15 mouse cellular contexts compared by ENCODE assay signal in the genomic region with DNA sequence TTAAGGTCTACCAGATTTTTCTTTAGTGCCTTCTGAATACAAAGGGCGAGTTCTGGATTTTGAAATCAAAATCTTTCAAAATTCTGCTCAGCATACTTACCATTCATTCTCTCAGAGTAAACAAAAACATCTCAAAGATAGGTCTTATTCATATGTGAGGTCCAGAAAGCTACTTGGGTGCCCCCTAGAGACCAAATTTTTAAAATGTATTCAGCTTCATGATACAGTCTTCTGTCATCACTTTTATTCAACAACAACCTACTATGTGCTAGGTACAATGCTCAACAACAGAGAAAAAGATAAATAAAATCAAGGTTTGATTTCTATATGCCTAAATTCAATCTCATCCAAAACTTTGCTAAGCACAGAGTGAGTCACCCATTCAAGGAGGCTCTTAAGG. TPM values are rescaled to one million over a fixed set of nuclear protein-coding genes. Genes with fewer than 3 reads are reported as not detected.
DNase-seq lines count a peak whose midpoint lies in the region; ATAC-seq and TF ChIP-seq lines count a peak whose summit lies in the region.
"Had no signal": no experiment of that assay in that cellular context is flagged by ENCODE, and none has a peak within 500 bp of the region (broad histone marks: within the 10 kb centered on the region; RNA-seq: fewer than 3 reads in every experiment).

No protein-coding gene starts in this region.

- H3K9ac ChIP-seq in kidney, postnatal 0 days (ENCODE audit: low read depth, low read length) = no peak overlapping the region
- H3K9ac ChIP-seq in kidney, embryonic 14.5 days (ENCODE audit: low read depth, low read length) = no peak overlapping the region
- no peak overlapping the region for H3K9ac ChIP-seq in hindbrain, embryonic 14.5 days

- H3K27ac ChIP-seq in kidney, postnatal 0 days = no peak overlapping the region
- H3K27ac ChIP-seq in kidney, embryonic 14.5 days (ENCODE audit: low read depth, low read length) = no peak overlapping the region
- H3K27ac ChIP-seq in hindbrain, embryonic 14.5 days = no peak overlapping the region

- H3K4me1 ChIP-seq in kidney, postnatal 0 days (replicated peaks; ENCODE audit: insufficient read depth, low read length) = peaks cover 3% of the 10 kb centered on the region; the same call in 1 of the 2 replicates
- peaks cover 10% of the 10 kb centered on the region; the same call in 1 of the 2 replicates for H3K4me1 ChIP-seq in kidney, embryonic 14.5 days (ENCODE audit: control insufficient read depth, insufficient read depth, low read length)
- peaks cover 26% of the 10 kb centered on the region for H3K4me1 ChIP-seq in hindbrain, embryonic 14.5 days (replicated peaks; ENCODE audit: control insufficient read depth, insufficient read depth, low read length)

- no peaks in the 10 kb centered on the region for H3K36me3 ChIP-seq in kidney, postnatal 0 days (ENCODE audit: insufficient read depth, low read length)
- H3K36me3 ChIP-seq in kidney, embryonic 14.5 days (ENCODE audit: control insufficient read depth, insufficient read depth, low read length) = no peaks in the 10 kb centered on the region
- H3K36me3 ChIP-seq in hindbrain, embryonic 14.5 days (replicated peaks; ENCODE audit: control insufficient read depth, insufficient read depth) = no peaks in the 10 kb centered on the region

- peak; percentile 59 for TF ChIP-seq CTCF in kidney, postnatal 0 days (IDR thresholded peaks at IDR 0.05; ENCODE audit: low read depth)

- H3K9me3 ChIP-seq in kidney, postnatal 0 days (replicated peaks; ENCODE audit: low read length) = no peaks in the 10 kb centered on the region
- no peaks in the 10 kb centered on the region for H3K9me3 ChIP-seq in kidney, embryonic 14.5 days (ENCODE audit: control insufficient read depth, low read length)
- H3K9me3 ChIP-seq in hindbrain, embryonic 14.5 days (ENCODE audit: control insufficient read depth, low read length) = no peaks in the 10 kb centered on the region

- no peak for ATAC-seq in CD4-positive, CD25-positive, alpha-beta regulatory T cell, adult 4 months
- no peak for ATAC-seq in kidney, postnatal 0 days (replicated peaks; ENCODE audit: low FRiP score, low read depth)
- no peak for ATAC-seq in kidney, embryonic 14.5 days (ENCODE audit: low FRiP score, low TSS enrichment)
- ATAC-seq in hindbrain, embryonic 14.5 days (ENCODE audit: low FRiP score) = no peak
- no peak for ATAC-seq in monocyte, adult 5-6 weeks (replicated peaks; ENCODE audit: insufficient number of reproducible peaks, low FRiP score, low TSS enrichment, poor library complexity, severe bottlenecking)

- H3K27me3 ChIP-seq in kidney, postnatal 0 days (ENCODE audit: insufficient read depth, low read length) = no peaks in the 10 kb centered on the region
- no peaks in the 10 kb centered on the region for H3K27me3 ChIP-seq in kidney, embryonic 14.5 days (ENCODE audit: control insufficient read depth, insufficient read depth, low read length)
- no peaks in the 10 kb centered on the region for H3K27me3 ChIP-seq in hindbrain, embryonic 14.5 days (ENCODE audit: control insufficient read depth, insufficient read depth, low read length)

- 91% methylated on average over 1 of the region's 1 CpGs for WGBS in kidney, postnatal 0 days
- WGBS in kidney, embryonic 14.5 days = 87% methylated on average over 1 of the region's 1 CpGs
- 93% methylated on average over 1 of the region's 1 CpGs for WGBS in hindbrain, embryonic 14.5 days

- no peak overlapping the region for H3K4me2 ChIP-seq in kidney, postnatal 0 days (ENCODE audit: low read length)
- no peak overlapping the region for H3K4me2 ChIP-seq in kidney, embryonic 14.5 days (replicated peaks; ENCODE audit: low read depth, low read length)
- H3K4me2 ChIP-seq in hindbrain, embryonic 14.5 days (replicated peaks) = no peak overlapping the region

- peak; percentile 61 for DNase-seq in CD4-positive, CD25-positive, alpha-beta regulatory T cell, adult 2 months (ENCODE audit: low read depth, low spot score)
- peak; percentile 31 for DNase-seq in kidney, postnatal 0 days (ENCODE audit: low spot score)
- peak; percentile 50 for DNase-seq in CD4-positive helper T cell, adult 2 months (ENCODE audit: low read depth, low spot score)
- DNase-seq in lung, postnatal 25 days (ENCODE audit: low spot score) = peak; percentile 33
- no peak for DNase-seq in hindbrain, embryonic 14.5 days (ENCODE audit: low spot score)
- DNase-seq: cerebellum, adult 11-12 months; kidney, adult 8-10 months had no signal

- H3K4me3 ChIP-seq in kidney, postnatal 0 days (replicated peaks; ENCODE audit: low read depth, low read length) = no peak overlapping the region
- no peak overlapping the region for H3K4me3 ChIP-seq in kidney, embryonic 14.5 days (ENCODE audit: low read length)
- no peak overlapping the region for H3K4me3 ChIP-seq in hindbrain, embryonic 14.5 days (replicated peaks; ENCODE audit: low read length)

RNA-seq across cellular contexts. Expression of gene Cmpk1, which starts 4.0 kb away (rescaled TPM):
- 10 to 100 TPM; 43.9 to 64.6 TPM for polyA plus RNA-seq in CD4-positive, CD25-positive, alpha-beta regulatory T cell, adult 4 months (2017; shearing (Covaris generic))
- 132 and 139 TPM in 2 replicates for polyA plus RNA-seq in kidney, postnatal 0 days (2015; fragmentation: Nextera tagmentation; extraction: Ambion mirVana)
- 85.1 and 91.4 TPM in 2 replicates for polyA plus RNA-seq in kidney, embryonic 14.5 days (2014; fragmentation: Nextera tagmentation; extraction: Ambion mirVana)
- 227 and 244 TPM in 2 replicates for polyA plus RNA-seq in hindbrain, embryonic 14.5 days (2014; fragmentation: Nextera tagmentation; extraction: Ambion mirVana)
- 193 to 301 TPM (median 285 TPM) in 3 replicates for total RNA-seq in monocyte, adult 5-6 weeks (2017)

RNA-seq across cellular contexts. Expression of gene Stil, which starts 16.9 kb away (rescaled TPM):
- 1 to 10 TPM; 2.0 TPM for polyA plus RNA-seq in CD4-positive, CD25-positive, alpha-beta regulatory T cell, adult 4 months (2017; shearing (Covaris generic))
- 4.8 and 5.1 TPM in 2 replicates for polyA plus RNA-seq in kidney, postnatal 0 days (2015; fragmentation: Nextera tagmentation; extraction: Ambion mirVana)
- 11.0 and 19.9 TPM in 2 replicates for polyA plus RNA-seq in kidney, embryonic 14.5 days (2014; fragmentation: Nextera tagmentation; extraction: Ambion mirVana)
- 2.9 and 3.6 TPM in 2 replicates for polyA plus RNA-seq in hindbrain, embryonic 14.5 days (2014; fragmentation: Nextera tagmentation; extraction: Ambion mirVana)
- total RNA-seq in monocyte, adult 5-6 weeks (2017) = 0.53 to 1.9 TPM (median 0.78 TPM) in 3 replicates

RNA-seq across cellular contexts. Expression of gene Foxe3, which starts 57.2 kb away (rescaled TPM):
- polyA plus RNA-seq in CD4-positive, CD25-positive, alpha-beta regulatory T cell, adult 4 months (2017; shearing (Covaris generic)) = not detected
- polyA plus RNA-seq in kidney, postnatal 0 days (2015; fragmentation: Nextera tagmentation; extraction: Ambion mirVana) = not detected in 2 replicates
- not detected in 2 replicates for polyA plus RNA-seq in kidney, embryonic 14.5 days (2014; fragmentation: Nextera tagmentation; extraction: Ambion mirVana)
- polyA plus RNA-seq in hindbrain, embryonic 14.5 days (2014; fragmentation: Nextera tagmentation; extraction: Ambion mirVana) = not detected in 2 replicates
- not detected in 3 replicates for total RNA-seq in monocyte, adult 5-6 weeks (2017)
- total RNA-seq: adrenal gland, adult 18-20 months; heart, postnatal 10 days; left cerebral cortex, postnatal 14 days; megakaryocyte-erythroid progenitor cell, adult 5-6 weeks had no signal
- polyA plus RNA-seq: spleen, adult 2 months had no signal
